Mouse (Mus musculus) ES-E14 (cell line): ENCODE measurements around the gene Trpv4. TPM values are rescaled to one million over a fixed set of nuclear protein-coding genes. Genes with fewer than 3 reads are reported as not detected.

Experiments used
- DNase-seq: peaks from one replicate; pipeline ENCODE4 v3.0.0-alpha.2; 2013; ENCODE audit warnings: low read depth, low spot score
- H3K27ac ChIP-seq: 2 replicates; pipeline ENCODE4 v1.5.1; 2012; ENCODE audit warnings: low read depth, mild to moderate bottlenecking, low read length, moderate library complexity, mixed read lengths; ENCODE audit not compliant: poor library complexity, insufficient read depth, severe bottlenecking
- H3K36me3 ChIP-seq: 2 replicates; pipeline ENCODE4 v1.6.1; 2012; ENCODE audit warnings: mild to moderate bottlenecking, low read length, moderate library complexity, mixed read lengths; ENCODE audit not compliant: control insufficient read depth, poor library complexity, insufficient read depth, severe bottlenecking
- H3K4me1 ChIP-seq, 2 experiments: fragments of 150-350 bp in 1 of 2; sonication (generic) in 1 of 2; 2 replicates each; pipeline ENCODE4 v1.6.1; 2012; ENCODE audit warnings: low read length in 2 of 2, mild to moderate bottlenecking in 1 of 2, mixed read lengths in 1 of 2; ENCODE audit not compliant: control insufficient read depth in 2 of 2, insufficient read depth in 2 of 2, poor library complexity in 1 of 2
- H3K4me3 ChIP-seq, 2 experiments: fragments of 150-350 bp in 1 of 2; sonication (generic) in 1 of 2; 2 replicates each; pipeline ENCODE4 v1.5.1; 2012; ENCODE audit warnings: low read length in 2 of 2, low read depth in 1 of 2, mild to moderate bottlenecking in 1 of 2, mixed read lengths in 1 of 2; ENCODE audit not compliant: insufficient read depth in 1 of 2, poor library complexity in 1 of 2, severe bottlenecking in 1 of 2
- H3K9ac ChIP-seq: 2 replicates; pipeline ENCODE4 v1.6.1; 2012; ENCODE audit warnings: low read depth, mild to moderate bottlenecking, low read length, mixed read lengths; ENCODE audit not compliant: poor library complexity, insufficient read depth, severe bottlenecking
- H3K9me3 ChIP-seq: fragments of 150-350 bp; sonication (generic); 2 replicates; pipeline ENCODE4 v1.6.1; 2012; ENCODE audit warnings: low read depth, mild to moderate bottlenecking, low read length; ENCODE audit not compliant: control insufficient read depth, insufficient read depth
- CHD2 ChIP-seq: IDR thresholded peaks from 2 replicates; pipeline ENCODE4 v1.6.1; 2014; ENCODE audit warnings: mild to moderate bottlenecking, low read depth, low read length, inconsistent platforms
- HCFC1 ChIP-seq: IDR thresholded peaks from 2 replicates; pipeline ENCODE4 v1.6.1; 2012; ENCODE audit warnings: low read length, inconsistent platforms, borderline replicate concordance; ENCODE audit not compliant: insufficient read depth
- MAFK ChIP-seq: IDR thresholded peaks from 2 replicates; pipeline ENCODE4 v1.6.1; 2014; ENCODE audit warnings: mild to moderate bottlenecking, low read depth, low read length, inconsistent platforms; ENCODE audit not compliant: insufficient read depth
- ZC3H11A ChIP-seq: IDR thresholded peaks from 2 replicates; pipeline ENCODE4 v1.6.1; 2012; ENCODE audit warnings: low read depth, mild to moderate bottlenecking, inconsistent platforms, low read length, borderline replicate concordance
- ZNF384 ChIP-seq: IDR thresholded peaks from 2 replicates; pipeline ENCODE4 v1.6.1; 2012; ENCODE audit warnings: low read depth, low read length, inconsistent platforms
- in situ Hi-C, 2 experiments: fragments of 600-800 bp; cut with MboI; formaldehyde crosslinking; loops; one replicate each; pipeline ENCODE4 v1.15.1; 2025; ENCODE audit warnings: low sequenced_read_pairs in 2 of 2, inconsistent platforms in 1 of 2; ENCODE audit not compliant: unreplicated experiment in 2 of 2
- total RNA-seq: library from RNA; depleted of rRNA; stranded (reverse); fragments of 300-350 nt; gene quantifications from 2 replicates; pipeline ENCODE4 v1.2.3, GENCODE M21; 2012

The Trpv4 gene
- total RNA-seq, 1 experiment = 1.4 TPM

GRCm38 (mm10) chr5:114681717-114682116 lies 23.5 kb upstream of the Trpv4 start:
- in situ Hi-C loops = no loop called here
- no peak overlapping the region for H3K27ac ChIP-seq
- DNase-seq = no peak
- H3K9me3 ChIP-seq = no peaks in the 10 kb centered on the region
- H3K9ac ChIP-seq = no peak overlapping the region
- no peak for TF ChIP-seq ZC3H11A
- peaks cover 0 to 5% of the 10 kb centered on the region in 2 experiments; a peak in 1 of 4 replicates for H3K4me1 ChIP-seq
- H3K36me3 ChIP-seq = peaks cover 3% of the 10 kb centered on the region; the same call in 1 of the 2 replicates
- H3K4me3 ChIP-seq = no peak overlapping the region

GRCm38 (mm10) chr5:114680676-114681285 lies 22.6 kb upstream of the Trpv4 start:
- no peaks in the 10 kb centered on the region for H3K9me3 ChIP-seq
- TF ChIP-seq ZC3H11A = no peak
- TF ChIP-seq CHD2 = no peak
- TF ChIP-seq HCFC1 = no peak
- no peak overlapping the region for H3K9ac ChIP-seq
- in situ Hi-C loops = no loop called here
- no peak overlapping the region for H3K4me3 ChIP-seq
- peaks cover 3% of the 10 kb centered on the region; the same call in 1 of the 2 replicates for H3K36me3 ChIP-seq
- peaks cover 0 to 5% of the 10 kb centered on the region in 2 experiments; a peak in 1 of 4 replicates for H3K4me1 ChIP-seq
- DNase-seq = no peak
- H3K27ac ChIP-seq = no peak overlapping the region

GRCm38 (mm10) chr5:114679841-114680591 lies 21.8 kb upstream of the Trpv4 start:
- Histone ChIP-seq H3K4me3 (no peak overlapping the region; a peak in 1 of 4 replicates), H3K9me3 (no peaks in the 10 kb centered on the region), H3K9ac (0 out of 2 replicates have a peak overlapping the region, but pooled peaks have one; percentile 15), H3K27ac (no peak overlapping the region), H3K4me1 (peaks cover 0 to 11% of the 10 kb centered on the region in 2 experiments; a peak in 2 of 4 replicates), H3K36me3 (peaks cover 3% of the 10 kb centered on the region; the same call in 1 of the 2 replicates)
- in situ Hi-C loops = no loop called here
- TF ChIP-seq ZC3H11A = no peak
- TF ChIP-seq CHD2 = no peak
- TF ChIP-seq MAFK = no peak
- TF ChIP-seq ZNF384 = no peak
- TF ChIP-seq HCFC1 = no peak
- no peak for DNase-seq

GRCm38 (mm10) chr5:114674594-114674993 lies 16.4 kb upstream of the Trpv4 start:
- Histone ChIP-seq H3K27ac (no peak overlapping the region), H3K36me3 (peaks cover 3% of the 10 kb centered on the region; the same call in 1 of the 2 replicates), H3K4me3 (no peak overlapping the region), H3K9ac (no peak overlapping the region), H3K9me3 (no peaks in the 10 kb centered on the region), H3K4me1 (peaks cover 0 to 23% of the 10 kb centered on the region in 2 experiments; a peak in 2 of 4 replicates)
- in situ Hi-C loops = no loop called here
- DNase-seq = no peak
- TF ChIP-seq ZNF384 (no peak), MAFK (no peak), HCFC1 (no peak), CHD2 (no peak), ZC3H11A (no peak)
